Mouse (Mus musculus) retina, postnatal 7 days (tissue): ENCODE measurements around the gene Serinc1.
A peak's percentile ranks its signal among the peaks of the same experiment; 100 is the strongest.
"Not testable (repeated sequence)": the region's sequence is repeated elsewhere in the genome, so short reads cannot be mapped to it uniquely, and the experiment has no call there.

ENCODE experiments used
- DNase-seq: peaks from one replicate; pipeline ENCODE4 v3.0.0-alpha.2; 2012; ENCODE audit warnings: low read depth, low spot score

Gene Serinc1

GRCm38 (mm10) chr10:57532218-57533101, at the start of gene Serinc1:
Gene Serinc1, minus strand, starts transcription at chr10:57532530.
- DNase-seq, result peak; percentile 90

GRCm38 (mm10) chr10:57576721-57577120, 44.4 kb upstream of the Serinc1 start:
- no peak for DNase-seq

DNA sequence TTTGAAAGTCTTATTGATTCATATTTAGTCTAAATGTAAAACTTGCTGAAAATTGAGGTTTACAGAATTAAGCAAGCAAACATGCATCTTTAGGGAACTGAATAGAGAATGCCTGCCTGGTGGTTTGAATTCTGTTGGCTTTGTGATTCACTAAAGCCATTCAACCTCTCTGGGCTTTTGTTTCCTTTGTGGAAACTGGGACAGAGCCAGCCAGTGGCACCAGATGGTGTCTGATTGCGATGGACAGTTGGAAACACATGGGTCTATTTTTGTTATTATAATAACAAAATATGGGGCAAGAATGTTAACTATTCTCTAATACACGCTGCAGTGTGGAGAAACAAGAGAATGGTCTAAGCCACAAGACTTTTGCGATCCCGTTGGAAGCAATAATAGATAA, 39.8 kb upstream of the Serinc1 start:
- DNase-seq, result no peak

GRCm38 (mm10) chr10:57571211-57571730, 38.9 kb upstream of the Serinc1 start:
- peak; percentile 25 for DNase-seq

DNA sequence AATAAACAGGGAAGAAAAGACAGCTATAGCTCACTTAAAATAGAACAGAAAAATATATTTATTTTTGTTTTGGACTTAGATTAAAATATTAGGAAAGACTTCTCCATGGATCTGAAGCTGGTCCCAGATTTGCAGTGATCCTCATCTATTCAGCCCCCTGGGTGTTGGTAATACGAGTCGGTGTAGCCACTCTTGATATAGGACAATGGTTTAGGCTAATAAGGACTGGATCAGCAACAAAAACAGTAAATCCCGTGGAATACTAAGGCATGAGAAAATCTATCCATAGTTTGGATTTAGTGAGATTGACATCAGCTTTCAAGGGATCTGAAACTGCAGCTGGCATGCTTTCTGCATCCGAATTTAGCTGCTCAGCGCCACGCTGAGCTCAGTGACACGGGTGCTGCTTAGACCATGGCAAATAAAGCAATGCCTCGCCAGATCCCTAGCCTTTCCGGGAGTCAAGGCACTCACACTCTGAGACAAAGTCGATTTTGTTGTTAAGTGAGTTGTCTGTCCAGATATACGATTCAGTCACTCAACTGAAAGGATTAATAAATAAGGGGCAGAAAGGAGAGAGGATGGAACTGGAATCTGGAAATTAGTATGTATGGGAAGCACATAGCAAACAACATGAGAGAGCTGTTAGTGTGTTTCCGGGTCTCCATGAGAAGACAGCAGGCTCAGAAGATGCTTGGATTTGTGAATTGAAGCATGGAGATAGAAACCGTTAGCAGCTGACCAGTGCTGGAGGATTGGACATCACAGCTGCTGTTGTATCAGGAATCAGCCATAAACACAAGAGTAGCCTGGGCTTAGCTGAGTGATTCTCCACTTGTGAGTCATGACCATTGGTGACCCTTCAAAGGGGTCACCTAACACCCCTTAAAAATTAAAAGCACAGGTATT, 36.9 kb upstream of the Serinc1 start:
- DNase-seq, result peak; percentile 16

DNA sequence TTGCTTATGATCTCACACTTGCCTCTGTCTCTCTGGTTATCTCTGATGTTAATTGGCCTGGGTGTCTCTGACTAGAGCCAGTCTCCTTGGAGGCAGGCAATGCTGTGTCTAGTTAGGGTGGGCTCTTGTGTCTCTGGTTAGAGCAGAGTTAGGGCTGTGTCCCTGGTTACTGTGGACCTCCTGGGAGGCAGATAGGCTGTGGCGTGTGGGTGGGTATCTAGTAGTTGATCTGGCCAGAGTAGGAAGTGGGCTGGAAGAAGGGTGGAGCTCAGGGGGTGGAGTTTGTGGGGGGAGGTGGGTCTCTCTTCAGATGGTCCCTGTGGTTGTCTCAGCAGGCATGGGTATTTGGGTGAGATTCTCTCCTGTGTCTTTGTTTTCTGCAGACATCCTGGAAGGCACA, 33.9 kb upstream of the Serinc1 start:
- DNase-seq, result no peak

GRCm38 (mm10) chr10:57557597-57557996, 25.3 kb upstream of the Serinc1 start:
- no peak for DNase-seq

GRCm38 (mm10) chr10:57553719-57554118, 21.4 kb upstream of the Serinc1 start:
- DNase-seq, result no peak

GRCm38 (mm10) chr10:57549631-57550030, 17.3 kb upstream of the Serinc1 start:
- no peak for DNase-seq

DNA sequence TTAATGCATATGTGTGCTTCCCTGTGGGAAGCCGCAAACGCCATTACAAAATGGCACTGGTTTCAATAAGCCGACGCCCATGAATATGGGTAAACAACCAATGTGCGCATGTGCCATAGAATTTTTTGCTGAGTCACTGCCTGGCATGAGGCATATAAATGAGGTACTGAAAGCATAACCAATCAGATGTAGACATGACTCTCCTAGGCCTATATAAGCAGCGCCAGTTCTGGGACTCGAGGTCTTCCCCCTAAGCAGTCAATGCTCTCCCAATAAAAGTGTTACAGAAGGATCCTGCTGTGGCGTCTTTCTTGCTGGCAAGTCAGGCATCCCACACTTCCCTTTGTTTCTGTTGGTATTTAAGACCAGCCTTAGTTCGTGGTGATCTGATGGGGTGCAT, 11.6 kb upstream of the Serinc1 start:
- not testable (repeated sequence) for DNase-seq

DNA sequence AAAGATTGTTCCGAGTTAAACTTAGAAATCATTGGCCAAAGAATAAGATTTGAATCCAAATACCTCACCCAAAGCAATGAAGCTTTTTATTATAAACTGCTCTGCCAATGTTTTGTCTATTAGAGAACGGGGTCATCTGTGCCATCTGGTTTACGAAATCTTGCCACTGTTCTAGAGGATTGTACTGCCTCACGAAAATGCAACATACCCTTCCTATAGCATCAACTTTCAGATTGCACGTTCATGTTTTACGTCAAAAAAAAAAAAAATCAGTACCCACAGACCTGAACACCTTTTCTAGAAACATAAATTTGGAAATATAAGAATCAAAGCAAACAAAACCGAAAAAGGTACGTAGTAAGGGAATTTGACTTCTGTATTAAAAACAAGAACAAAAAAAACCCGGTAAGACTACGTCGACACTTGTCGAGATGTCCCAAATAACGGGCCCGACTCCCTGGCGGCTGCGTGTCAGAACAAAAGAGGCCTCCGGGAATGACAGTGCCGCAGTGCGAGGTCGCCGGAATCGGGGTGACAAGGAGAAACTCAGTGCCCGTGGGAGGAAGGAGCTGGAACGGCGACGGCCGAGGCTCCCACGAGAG, 613 bp downstream of the Serinc1 start:
- DNase-seq, result no peak

DNA sequence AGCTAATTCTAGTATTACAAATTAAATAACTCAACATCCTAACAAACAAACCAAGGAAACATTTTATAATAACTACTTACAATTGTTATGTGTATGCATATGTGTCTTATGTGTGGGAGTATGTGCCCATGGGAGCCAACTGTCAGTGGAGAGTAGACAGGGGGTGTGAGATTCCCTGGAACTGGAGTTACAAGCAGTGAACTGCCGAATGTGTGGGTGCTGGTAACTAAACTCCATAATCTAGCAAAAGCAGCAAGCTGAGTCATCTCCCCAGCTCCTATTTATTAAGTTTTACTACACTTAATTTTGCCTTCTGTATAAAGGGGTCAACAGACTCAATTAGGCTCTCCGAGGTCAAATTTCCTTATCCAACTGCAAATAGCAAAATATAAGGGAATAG, 1.3 kb downstream of the Serinc1 start:
- DNase-seq, result no peak

DNA sequence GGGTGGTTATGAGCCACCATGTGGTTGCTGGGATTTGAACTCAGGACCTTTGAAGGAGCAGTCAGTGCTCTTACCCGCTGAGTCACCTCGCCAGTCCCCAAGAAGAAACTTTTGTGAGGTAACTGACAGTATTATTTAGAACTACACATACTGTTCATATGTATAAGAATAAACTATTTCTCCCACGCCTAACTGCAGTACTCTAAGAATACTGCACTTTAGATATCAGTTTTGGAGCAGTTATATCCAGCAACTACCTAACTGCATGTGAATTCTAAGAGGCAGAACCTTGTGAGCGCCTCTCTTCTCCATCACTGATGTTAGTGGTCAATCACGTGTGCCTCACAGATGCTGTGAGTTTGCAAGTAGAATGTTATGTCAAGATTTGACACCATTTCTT, 5.9 kb downstream of the Serinc1 start:
- no peak for DNase-seq

- DNase-seq, result no peak
Observed at GRCm38 (mm10) chr10:57515278-57515677, 17.1 kb downstream of the Serinc1 start.

GRCm38 (mm10) chr10:57514616-57515015, 17.7 kb downstream of the Serinc1 start:
- no peak for DNase-seq

DNA sequence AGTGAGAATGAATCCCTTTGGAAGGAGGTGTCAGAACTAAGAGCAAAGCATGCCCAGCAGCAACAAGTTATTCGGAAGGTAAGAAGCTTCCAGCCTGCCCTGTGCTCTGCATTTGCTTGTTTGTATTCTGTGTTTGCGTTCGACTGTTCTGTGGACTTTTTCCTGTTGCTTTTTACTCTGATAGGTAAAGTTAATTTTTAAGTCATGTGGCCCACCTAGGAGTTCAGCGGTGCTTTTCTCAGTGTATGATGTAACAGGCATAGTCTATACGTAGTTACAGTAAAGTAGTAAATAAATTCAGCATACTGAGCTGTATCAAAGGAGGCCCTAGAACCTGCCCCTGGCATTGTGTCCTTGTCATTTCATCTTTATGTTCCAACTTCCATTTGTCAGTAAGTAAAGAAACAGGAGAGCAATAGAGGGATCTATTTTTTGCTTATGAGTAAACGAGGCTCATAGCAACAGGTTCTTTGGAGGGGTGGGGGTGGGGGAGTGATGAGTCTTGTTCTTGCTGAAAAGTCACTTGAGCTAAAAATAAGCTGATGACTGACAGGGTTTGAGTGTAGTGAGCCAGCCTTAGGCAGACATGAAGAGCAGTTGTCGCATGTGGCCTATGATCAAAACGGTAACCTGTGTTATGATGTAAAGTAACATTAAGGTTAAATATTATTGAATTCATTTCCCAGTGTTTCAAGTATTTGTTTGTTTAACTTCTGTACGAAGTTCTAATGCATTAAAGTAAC, 32.7 kb downstream of the Serinc1 start:
- no peak for DNase-seq

GRCm38 (mm10) chr10:57492050-57492449, 40.3 kb downstream of the Serinc1 start:
- no peak for DNase-seq

- no peak for DNase-seq
Observed at GRCm38 (mm10) chr10:57488591-57488990, 43.7 kb downstream of the Serinc1 start.

DNA sequence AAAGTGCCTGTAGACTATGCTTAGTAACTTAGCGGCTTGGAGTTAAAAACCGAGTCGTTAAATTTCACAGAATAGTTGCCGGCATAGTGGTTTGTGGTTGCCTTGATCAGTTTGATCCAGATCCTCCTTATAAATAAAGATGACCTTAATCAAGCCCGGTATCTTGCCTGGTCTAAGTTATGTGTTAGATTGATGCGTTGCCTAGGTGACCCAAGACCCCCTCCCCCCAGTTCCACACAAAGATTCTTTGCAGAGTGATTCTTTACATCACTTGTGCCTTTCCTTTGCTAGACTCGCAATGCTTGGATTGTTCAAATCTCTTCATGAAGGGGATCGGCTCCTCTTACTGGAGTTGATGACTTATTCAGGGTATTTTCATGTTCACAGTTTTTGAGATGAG, 45.1 kb downstream of the Serinc1 start:
- peak; percentile 8 for DNase-seq

- DNase-seq, result no peak
Observed at GRCm38 (mm10) chr10:57486542-57487071, 45.7 kb downstream of the Serinc1 start.
